8 mouse cellular contexts compared by ENCODE assay signal in the genomic region with DNA sequence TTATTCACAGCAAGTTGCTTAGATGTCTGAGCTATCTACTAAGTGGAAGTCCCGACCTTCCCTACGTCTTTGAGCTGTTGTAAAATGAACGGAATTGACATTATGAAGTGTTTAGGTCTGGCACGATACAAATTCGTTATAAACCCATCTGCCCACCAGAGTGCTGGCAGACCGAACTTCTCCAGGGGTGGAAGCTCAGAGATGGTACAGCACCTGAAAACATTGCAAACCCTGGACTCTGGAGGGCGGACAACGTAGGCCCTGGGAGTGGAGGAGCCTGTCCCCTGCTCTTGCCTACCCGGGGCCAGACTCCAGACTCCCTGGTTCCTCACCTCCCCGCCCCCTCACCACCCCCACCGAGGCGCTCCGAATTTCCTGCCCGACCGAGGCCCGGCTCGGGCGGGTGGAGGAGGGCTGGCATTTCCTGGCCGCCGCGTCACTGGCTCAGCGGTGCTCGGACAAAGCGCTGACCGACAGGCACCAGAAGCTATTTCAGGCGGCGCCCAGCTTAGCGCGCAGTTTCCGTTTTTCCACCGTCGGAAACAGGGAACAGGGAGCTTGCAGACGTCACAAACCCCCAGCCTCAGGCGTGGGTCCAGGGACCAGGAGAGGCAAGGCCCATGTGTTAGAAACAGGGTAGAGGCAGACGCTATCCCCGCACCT. TPM values are rescaled to one million over a fixed set of nuclear protein-coding genes. Genes with fewer than 3 reads are reported as not detected.
DNase-seq lines count a peak whose midpoint lies in the region; ATAC-seq lines count a peak whose summit lies in the region.

No protein-coding gene starts in this region.

- no peak overlapping the region for H3K27ac ChIP-seq in embryonic facial prominence, embryonic 12.5 days
- peak overlapping the region; percentile 87 for H3K27ac ChIP-seq in heart, embryonic 11.5 days (ENCODE audit: low read depth, low read length)
- no peak overlapping the region for H3K27ac ChIP-seq in kidney, embryonic 14.5 days (ENCODE audit: low read depth, low read length)
- peak overlapping the region; percentile 65 for H3K27ac ChIP-seq in lung, embryonic 16.5 days (ENCODE audit: low read length)

- ATAC-seq in embryonic facial prominence, embryonic 12.5 days (ENCODE audit: insufficient number of reproducible peaks, insufficient read depth, low FRiP score, low TSS enrichment), result no peak; the same call in 1 of the 2 replicates
- peak; percentile 68 for ATAC-seq in heart, embryonic 11.5 days (replicated peaks; ENCODE audit: insufficient number of reproducible peaks, low FRiP score, low TSS enrichment)
- ATAC-seq in kidney, embryonic 14.5 days (ENCODE audit: low FRiP score, low TSS enrichment), result peak; percentile 53
- ATAC-seq in lung, embryonic 16.5 days (ENCODE audit: low read depth), result peak; percentile 82

- peak overlapping the region; percentile 52 for H3K4me2 ChIP-seq in embryonic facial prominence, embryonic 12.5 days (replicated peaks)
- peak overlapping the region; percentile 80 for H3K4me2 ChIP-seq in heart, embryonic 11.5 days
- H3K4me2 ChIP-seq in kidney, embryonic 14.5 days (replicated peaks; ENCODE audit: low read depth, low read length), result peak overlapping the region; percentile 49
- peak overlapping the region; percentile 49 for H3K4me2 ChIP-seq in lung, embryonic 16.5 days (ENCODE audit: low read depth, low read length)

- peak; percentile 52 for DNase-seq in right cerebral cortex, postnatal 14 days
- no peak for DNase-seq in right cerebral cortex, postnatal 25 days
- peak; percentile 62 for DNase-seq in retina, postnatal 1 day
- DNase-seq in cerebellum, adult 9-10 months, result no peak

- 0 out of 2 replicates have a peak overlapping the region, but pooled peaks have one; percentile 27 for H3K9ac ChIP-seq in embryonic facial prominence, embryonic 12.5 days
- peak overlapping the region; percentile 66 for H3K9ac ChIP-seq in heart, embryonic 11.5 days (ENCODE audit: low read depth, low read length)
- H3K9ac ChIP-seq in kidney, embryonic 14.5 days (ENCODE audit: low read depth, low read length), result no peak overlapping the region
- H3K9ac ChIP-seq in lung, embryonic 16.5 days (ENCODE audit: low read length), result peak overlapping the region; percentile 14; the same call in 1 of the 2 replicates

- no peaks in the 10 kb centered on the region for H3K9me3 ChIP-seq in embryonic facial prominence, embryonic 12.5 days
- no peaks in the 10 kb centered on the region for H3K9me3 ChIP-seq in heart, embryonic 11.5 days (replicated peaks; ENCODE audit: control insufficient read depth, low read length)
- no peaks in the 10 kb centered on the region for H3K9me3 ChIP-seq in kidney, embryonic 14.5 days (ENCODE audit: control insufficient read depth, low read length)
- no peaks in the 10 kb centered on the region for H3K9me3 ChIP-seq in lung, embryonic 16.5 days (ENCODE audit: control insufficient read depth, low read length)

- H3K36me3 ChIP-seq in embryonic facial prominence, embryonic 12.5 days, result no peaks in the 10 kb centered on the region
- no peaks in the 10 kb centered on the region for H3K36me3 ChIP-seq in heart, embryonic 11.5 days (ENCODE audit: control insufficient read depth, insufficient read depth, low read length)
- no peaks in the 10 kb centered on the region for H3K36me3 ChIP-seq in kidney, embryonic 14.5 days (ENCODE audit: control insufficient read depth, insufficient read depth, low read length)
- no peaks in the 10 kb centered on the region for H3K36me3 ChIP-seq in lung, embryonic 16.5 days (ENCODE audit: control insufficient read depth, insufficient read depth, low read length)

- peaks cover 14% of the 10 kb centered on the region; the same call in 1 of the 2 replicates for H3K4me1 ChIP-seq in embryonic facial prominence, embryonic 12.5 days
- peaks cover 20% of the 10 kb centered on the region for H3K4me1 ChIP-seq in heart, embryonic 11.5 days (ENCODE audit: control insufficient read depth, insufficient read depth, low read length)
- peaks cover 8% of the 10 kb centered on the region for H3K4me1 ChIP-seq in kidney, embryonic 14.5 days (ENCODE audit: control insufficient read depth, insufficient read depth, low read length)
- H3K4me1 ChIP-seq in lung, embryonic 16.5 days (replicated peaks; ENCODE audit: control insufficient read depth, insufficient read depth, low read length), result peaks cover 20% of the 10 kb centered on the region

- H3K4me3 ChIP-seq in embryonic facial prominence, embryonic 12.5 days, result peak overlapping the region; percentile 35
- peak overlapping the region; percentile 43 for H3K4me3 ChIP-seq in heart, embryonic 11.5 days (ENCODE audit: low read depth, low read length)
- H3K4me3 ChIP-seq in kidney, embryonic 14.5 days (ENCODE audit: low read length), result peak overlapping the region; percentile 33
- peak overlapping the region; percentile 27 for H3K4me3 ChIP-seq in lung, embryonic 16.5 days (ENCODE audit: low read length)

- peaks cover 82% of the 10 kb centered on the region for H3K27me3 ChIP-seq in embryonic facial prominence, embryonic 12.5 days
- peaks cover 50% of the 10 kb centered on the region for H3K27me3 ChIP-seq in heart, embryonic 11.5 days (ENCODE audit: control insufficient read depth, insufficient read depth, low read length)
- H3K27me3 ChIP-seq in kidney, embryonic 14.5 days (ENCODE audit: control insufficient read depth, insufficient read depth, low read length), result peaks cover 75% of the 10 kb centered on the region
- H3K27me3 ChIP-seq in lung, embryonic 16.5 days (ENCODE audit: control insufficient read depth, insufficient read depth, low read depth, low read length), result peaks cover 60% of the 10 kb centered on the region

- 1% methylated on average over 36 of the region's 36 CpGs for WGBS in embryonic facial prominence, embryonic 12.5 days
- under 1% methylated on average over 36 of the region's 36 CpGs for WGBS in heart, embryonic 11.5 days (ENCODE audit: insufficient replicate concordance)
- under 1% methylated on average over 36 of the region's 36 CpGs for WGBS in kidney, embryonic 14.5 days
- WGBS in lung, embryonic 16.5 days, result 1% methylated on average over 35 of the region's 36 CpGs

RNA-seq across cellular contexts. Expression of a gene that starts 3.8 kb away (rescaled TPM):
- polyA plus RNA-seq in embryonic facial prominence, embryonic 12.5 days (2016; fragmentation: Nextera tagmentation; extraction: Ambion mirVana), result 2.3 and 2.5 TPM in 2 replicates
- 10.1 and 14.1 TPM in 2 replicates for polyA plus RNA-seq in heart, embryonic 11.5 days (2014; fragmentation: Nextera tagmentation; extraction: Ambion mirVana)
- polyA plus RNA-seq in kidney, embryonic 14.5 days (2014; fragmentation: Nextera tagmentation; extraction: Ambion mirVana), result 1.7 and 2.0 TPM in 2 replicates
- polyA plus RNA-seq in lung, embryonic 16.5 days (2015; fragmentation: Nextera tagmentation; extraction: Ambion mirVana), result 1.6 and 1.7 TPM in 2 replicates

RNA-seq across cellular contexts. Expression of a gene that starts 36.0 kb away (rescaled TPM):
- 11.7 and 15.4 TPM in 2 replicates for polyA plus RNA-seq in embryonic facial prominence, embryonic 12.5 days (2016; fragmentation: Nextera tagmentation; extraction: Ambion mirVana)
- 57.3 and 66.1 TPM in 2 replicates for polyA plus RNA-seq in heart, embryonic 11.5 days (2014; fragmentation: Nextera tagmentation; extraction: Ambion mirVana)
- polyA plus RNA-seq in kidney, embryonic 14.5 days (2014; fragmentation: Nextera tagmentation; extraction: Ambion mirVana), result 87.9 and 90.5 TPM in 2 replicates
- polyA plus RNA-seq in lung, embryonic 16.5 days (2015; fragmentation: Nextera tagmentation; extraction: Ambion mirVana), result 33.8 and 37.9 TPM in 2 replicates

RNA-seq across cellular contexts. Expression of a gene that starts 52.5 kb away (rescaled TPM):
- polyA plus RNA-seq in embryonic facial prominence, embryonic 12.5 days (2016; fragmentation: Nextera tagmentation; extraction: Ambion mirVana), result 13.2 and 17.7 TPM in 2 replicates
- polyA plus RNA-seq in heart, embryonic 11.5 days (2014; fragmentation: Nextera tagmentation; extraction: Ambion mirVana), result 15.1 and 15.3 TPM in 2 replicates
- 11.0 and 19.9 TPM in 2 replicates for polyA plus RNA-seq in kidney, embryonic 14.5 days (2014; fragmentation: Nextera tagmentation; extraction: Ambion mirVana)
- polyA plus RNA-seq in lung, embryonic 16.5 days (2015; fragmentation: Nextera tagmentation; extraction: Ambion mirVana), result 14.2 and 18.1 TPM in 2 replicates

Comparison
In these comparisons a context has a peak if more than half of its experiments do, and no peak if none do; other contexts are left out.
1. DNase-seq: peak in right cerebral cortex, postnatal 14 days (single experiment) and retina, postnatal 1 day (single experiment); none in right cerebral cortex, postnatal 25 days (single experiment) and cerebellum, adult 9-10 months (single experiment).
2. H3K27ac ChIP-seq: peak in heart, embryonic 11.5 days (single experiment) and lung, embryonic 16.5 days (single experiment); none in embryonic facial prominence, embryonic 12.5 days (single experiment) and kidney, embryonic 14.5 days (single experiment).
3. Peak in every context shown above with its lines, with median percentiles within 50 percentile points of each other: H3K4me2 ChIP-seq and H3K4me3 ChIP-seq.